Mouse (Mus musculus) layer of hippocampus, adult 8-10 months (tissue): ENCODE results near the gene Sdccag8. TPM values are rescaled to one million over a fixed set of nuclear protein-coding genes. Genes with fewer than 3 reads are reported as not detected.

Source experiments
- DNase-seq, 2 experiments: peaks; one replicate each; pipeline ENCODE4 v3.0.0; 2022; ENCODE audit warnings: low spot score in 2 of 2
- total RNA-seq, 4 experiments: library from RNA; stranded (reverse); gene quantifications; 2 replicates each; pipeline ENCODE4 v1.2.4; 2022

Sdccag8 gene
- total RNA-seq, 4 experiments from 2014 or later = 16.3 to 24.0 (median 19.4) TPM

DNA sequence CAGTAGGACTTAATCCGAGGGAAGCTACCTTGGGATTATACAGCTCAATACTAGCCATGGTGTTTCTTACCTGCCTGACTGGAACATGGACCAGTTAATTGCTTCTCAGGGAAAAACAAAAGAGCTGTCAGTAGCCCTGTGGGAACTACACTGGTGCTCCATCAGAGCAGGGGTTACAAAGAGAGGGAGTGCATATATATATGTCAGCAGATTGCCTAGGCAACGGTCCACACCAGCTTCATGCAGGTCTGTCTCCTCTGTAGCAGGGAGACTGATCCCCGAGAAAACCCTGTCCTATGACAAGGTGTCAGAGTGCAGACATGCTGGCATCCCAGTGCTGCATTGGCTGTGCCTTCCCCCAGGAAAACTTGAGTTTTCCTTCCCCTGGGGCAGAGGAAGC lies 195.6 kb downstream of the Sdccag8 start:
- no peak for DNase-seq

DNA sequence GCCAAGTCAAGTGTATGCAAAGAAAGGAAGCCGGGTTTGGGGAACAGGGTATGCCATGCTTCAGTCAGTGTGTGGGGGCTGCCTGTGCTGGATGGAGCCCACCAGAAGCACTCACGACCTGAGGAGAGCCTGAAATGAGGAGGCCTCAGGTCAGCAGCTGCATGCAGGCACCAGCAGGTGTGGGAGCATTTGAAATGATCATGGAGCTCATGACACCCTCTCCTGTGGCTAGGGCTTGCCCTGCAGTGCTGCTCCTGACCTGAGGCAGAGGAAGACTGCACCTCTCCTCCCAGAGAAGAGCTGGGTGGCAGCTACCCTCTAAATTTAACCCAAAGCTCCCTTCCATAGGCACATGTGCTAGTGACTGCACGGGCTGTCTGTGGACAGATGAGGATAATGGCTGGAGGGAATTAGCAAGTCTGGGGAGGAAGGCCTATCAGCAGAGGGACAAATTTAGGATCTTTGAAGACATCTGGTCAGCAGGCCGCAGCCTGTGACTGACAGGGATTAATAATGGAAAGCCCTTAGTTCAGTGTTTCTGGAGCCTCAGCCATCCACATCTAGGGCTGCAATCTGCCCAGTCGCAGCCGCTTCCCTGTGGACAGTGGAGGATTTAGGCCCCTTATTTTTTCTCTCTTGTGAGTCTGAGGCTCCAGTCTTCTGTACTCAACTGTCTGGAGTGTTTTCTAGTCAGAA lies 196.3 kb downstream of the Sdccag8 start:
- no peak for DNase-seq

DNA sequence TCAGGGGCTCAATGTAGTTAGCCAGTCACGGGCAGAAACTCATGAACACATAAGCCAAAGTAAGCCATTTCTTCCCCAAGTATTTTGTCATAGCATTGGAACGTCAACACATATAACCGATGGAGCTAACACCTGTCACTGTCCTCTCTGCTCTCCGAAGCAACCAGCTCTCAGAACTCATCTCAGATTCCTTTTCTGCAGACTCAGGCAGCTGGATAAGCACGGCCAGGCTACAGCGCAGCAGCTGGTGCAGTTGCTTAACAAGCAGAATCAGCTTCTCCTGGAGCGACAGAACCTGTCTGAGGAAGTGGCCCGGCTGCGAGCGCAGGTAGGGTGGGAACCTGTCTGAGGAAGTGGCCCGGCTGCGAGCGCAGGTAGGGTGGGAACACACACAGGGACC lies 197.2 kb downstream of the Sdccag8 start:
- DNase-seq = no peak

GRCm38 (mm10) chr1:177012774-177013173 lies 198.3 kb downstream of the Sdccag8 start:
- no peak for DNase-seq

- DNase-seq = no peak
These were observed 198.9 kb downstream of the Sdccag8 start for GRCm38 (mm10) chr1:177013313-177013712.

GRCm38 (mm10) chr1:177013776-177014175 lies 199.3 kb downstream of the Sdccag8 start:
- DNase-seq = no peak

DNA sequence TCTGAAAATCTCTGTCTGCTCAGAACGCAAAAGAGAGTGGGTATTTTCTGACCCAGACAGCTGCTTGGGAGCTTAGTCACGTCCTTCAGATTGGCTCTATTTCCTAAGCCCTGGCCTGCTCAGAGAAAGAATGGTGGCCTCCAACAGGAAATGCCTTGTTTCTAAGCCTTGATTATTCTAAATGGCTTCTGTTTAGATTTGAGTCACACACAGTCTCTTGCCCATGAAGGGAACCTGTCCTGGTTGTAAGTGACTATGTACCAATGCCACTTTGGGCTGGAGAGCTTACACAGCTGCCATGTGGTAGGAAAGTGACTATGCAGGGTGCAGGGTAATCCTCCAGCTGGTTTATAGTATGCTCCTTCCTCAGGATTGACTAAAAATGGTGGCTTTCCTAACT lies 199.9 kb downstream of the Sdccag8 start:
- no peak for DNase-seq

DNA sequence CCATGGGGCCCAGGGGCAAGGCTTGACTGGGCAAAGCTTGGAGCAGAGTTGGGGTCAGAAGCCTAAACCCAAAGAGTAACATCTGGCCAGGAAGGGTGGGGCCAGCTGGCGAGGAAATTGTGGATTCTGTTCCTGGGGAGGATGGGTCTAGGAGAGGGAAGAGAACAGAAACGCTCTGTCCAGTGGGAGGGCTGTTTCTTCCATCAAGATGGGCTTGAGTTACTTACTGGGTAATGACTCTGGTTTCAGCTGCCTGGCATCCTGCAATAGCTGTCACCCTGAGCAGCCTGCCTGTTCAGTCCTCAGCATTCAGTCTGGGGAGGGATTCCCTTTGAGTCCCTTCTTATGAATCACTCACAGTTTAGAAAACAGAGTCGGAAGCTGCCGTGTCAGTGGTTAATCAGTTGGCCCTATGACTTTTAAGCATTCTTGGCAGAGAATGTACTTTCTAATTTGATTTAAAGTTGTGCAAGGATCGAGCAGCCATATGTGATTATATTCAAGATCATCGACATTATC lies 200.5 kb downstream of the Sdccag8 start:
- DNase-seq = no peak

DNA sequence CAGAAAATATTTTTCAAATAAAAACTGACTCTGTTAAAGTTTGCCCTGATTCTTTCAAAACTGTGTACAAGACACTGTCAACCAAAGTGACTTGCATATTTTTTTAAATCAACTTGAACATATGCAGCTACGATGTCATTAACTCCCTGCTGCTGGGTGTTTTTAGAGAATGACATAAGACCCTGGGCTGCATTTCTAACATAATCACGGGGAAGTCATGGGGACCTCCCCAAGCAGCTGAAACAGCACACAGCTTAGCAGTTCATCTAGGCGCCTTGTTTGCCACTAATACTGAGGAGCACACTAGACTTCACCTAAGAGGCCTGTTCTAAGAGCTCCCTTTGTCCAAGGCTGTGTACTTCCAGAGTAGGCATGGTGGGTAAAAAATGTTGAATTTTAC lies 201.5 kb downstream of the Sdccag8 start:
- DNase-seq = no peak

DNA sequence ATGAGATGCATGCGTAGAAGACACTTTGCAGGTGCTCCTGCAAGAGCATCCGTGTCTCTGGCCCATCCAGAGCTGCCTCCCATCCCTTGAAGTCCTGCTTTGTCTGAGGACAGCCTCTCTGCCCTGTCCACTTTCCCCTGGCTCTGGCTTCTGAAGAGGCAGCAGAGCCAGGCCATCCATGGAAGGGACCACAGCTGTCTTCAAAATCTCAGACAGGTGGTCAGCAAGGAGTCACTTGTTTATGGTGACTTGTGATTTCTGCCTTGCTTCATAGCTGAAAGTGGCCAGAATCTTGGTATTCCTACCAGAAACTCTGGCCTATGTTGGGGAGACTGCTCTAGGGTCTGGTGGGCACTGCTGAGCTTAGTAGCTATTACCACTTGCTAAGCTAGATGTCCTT lies 202.3 kb downstream of the Sdccag8 start:
- DNase-seq = no peak

DNA sequence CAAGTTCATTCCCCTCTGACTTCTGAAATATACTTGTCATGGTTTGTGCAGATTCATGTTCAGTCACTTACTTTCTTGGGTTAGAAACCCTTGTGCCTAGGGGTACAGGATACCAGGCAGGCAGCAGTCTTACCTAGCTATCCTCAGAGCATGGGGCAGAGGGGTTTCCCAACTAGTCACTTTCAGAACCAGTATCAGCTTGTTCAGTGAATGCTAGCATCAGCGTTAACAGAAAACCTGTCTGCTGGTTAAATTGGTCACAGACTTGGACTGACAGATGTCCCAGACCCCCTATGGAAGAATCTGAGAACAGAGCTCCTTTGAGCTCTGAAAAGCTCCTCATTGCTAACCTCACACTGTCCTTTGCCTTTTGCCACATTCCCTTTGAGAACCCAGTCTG lies 204.3 kb downstream of the Sdccag8 start:
- no peak for DNase-seq

- DNase-seq = no peak
These were observed 205.2 kb downstream of the Sdccag8 start for GRCm38 (mm10) chr1:177019668-177020067.

DNA sequence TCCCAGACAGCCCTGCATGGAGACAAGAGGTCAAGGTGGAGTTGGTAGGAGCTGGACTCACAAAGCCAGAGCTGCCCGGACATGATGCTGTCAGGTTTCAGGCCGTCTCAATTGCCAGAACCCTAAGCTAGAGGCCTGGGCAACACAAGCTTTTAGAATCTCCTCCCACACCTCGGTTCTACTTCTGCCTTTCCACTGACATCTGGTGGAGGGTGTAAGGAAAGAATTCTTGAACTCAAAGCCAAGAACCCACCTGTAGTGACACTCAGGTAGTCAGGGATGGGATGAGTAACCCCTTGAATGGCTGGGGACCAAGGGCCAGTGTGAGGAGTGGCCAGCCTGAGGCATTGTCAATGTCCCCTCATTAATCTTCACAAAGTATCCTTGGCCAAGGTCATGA lies 208.3 kb downstream of the Sdccag8 start:
- no peak for DNase-seq

- DNase-seq = no peak
These were observed 213.2 kb downstream of the Sdccag8 start for GRCm38 (mm10) chr1:177027706-177028105.

DNA sequence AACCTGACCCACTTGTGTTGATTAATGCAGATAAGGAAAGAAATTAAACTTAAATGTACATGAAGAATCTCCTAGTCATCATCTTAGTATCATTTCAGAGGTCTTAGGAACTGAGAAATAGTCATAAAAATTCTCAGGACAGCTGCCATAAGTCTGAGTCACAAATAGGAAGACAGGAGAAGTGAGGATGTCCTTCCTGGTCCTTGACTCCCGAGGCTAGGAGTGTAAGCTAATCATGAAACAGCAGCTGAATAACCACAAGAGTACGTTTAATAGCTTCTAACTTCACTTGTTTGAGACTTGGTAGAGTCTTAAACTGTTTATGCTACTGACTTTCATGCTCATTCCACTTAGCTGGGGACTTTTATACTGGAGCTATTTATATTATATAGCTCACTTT lies 214.6 kb downstream of the Sdccag8 start:
- DNase-seq = no peak

DNA sequence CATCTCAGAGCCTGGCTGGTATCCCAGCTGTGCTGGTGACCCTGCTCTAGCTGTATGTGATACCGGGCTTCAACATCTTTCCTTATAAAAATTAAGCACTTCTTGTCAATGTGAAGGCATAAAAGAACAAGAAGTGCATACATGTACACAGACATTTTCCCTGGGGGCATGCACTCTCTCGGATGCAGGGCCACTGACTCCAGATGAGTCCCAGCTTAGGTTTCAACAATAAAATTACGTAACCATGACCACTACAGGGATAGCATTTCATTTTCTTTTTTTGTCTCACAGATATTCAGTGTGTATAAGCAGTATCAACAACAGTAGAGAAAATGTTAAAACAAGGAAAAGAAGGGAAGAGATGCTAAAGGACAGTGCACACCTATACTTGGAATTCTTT lies 216.2 kb downstream of the Sdccag8 start:
- no peak for DNase-seq

- no peak for DNase-seq
These were observed 216.7 kb downstream of the Sdccag8 start for GRCm38 (mm10) chr1:177031196-177031595.

DNA sequence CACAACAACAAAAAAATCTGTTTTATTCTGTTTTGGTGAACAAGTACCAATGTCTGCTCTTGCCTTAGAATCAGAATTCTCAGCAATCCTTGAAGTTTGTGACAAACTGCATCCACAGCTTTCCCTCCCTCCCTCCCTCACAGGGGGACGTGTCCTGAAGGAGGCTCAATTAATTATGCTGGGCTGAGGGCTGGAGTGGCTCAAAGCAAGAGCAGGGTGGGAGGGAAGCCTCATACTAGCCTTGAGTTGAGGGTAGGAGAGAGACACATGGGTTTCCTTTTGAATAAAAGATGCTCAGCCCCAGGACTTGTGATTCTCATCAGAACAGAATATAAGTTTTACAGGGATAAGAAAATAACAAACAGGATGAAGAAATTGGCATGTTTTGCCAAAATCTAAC lies 217.8 kb downstream of the Sdccag8 start:
- DNase-seq = no peak

- DNase-seq = no peak
These were observed 221.0 kb downstream of the Sdccag8 start for GRCm38 (mm10) chr1:177035460-177035859.

- no peak for DNase-seq
These were observed 223.9 kb downstream of the Sdccag8 start for GRCm38 (mm10) chr1:177038383-177038782.

DNA sequence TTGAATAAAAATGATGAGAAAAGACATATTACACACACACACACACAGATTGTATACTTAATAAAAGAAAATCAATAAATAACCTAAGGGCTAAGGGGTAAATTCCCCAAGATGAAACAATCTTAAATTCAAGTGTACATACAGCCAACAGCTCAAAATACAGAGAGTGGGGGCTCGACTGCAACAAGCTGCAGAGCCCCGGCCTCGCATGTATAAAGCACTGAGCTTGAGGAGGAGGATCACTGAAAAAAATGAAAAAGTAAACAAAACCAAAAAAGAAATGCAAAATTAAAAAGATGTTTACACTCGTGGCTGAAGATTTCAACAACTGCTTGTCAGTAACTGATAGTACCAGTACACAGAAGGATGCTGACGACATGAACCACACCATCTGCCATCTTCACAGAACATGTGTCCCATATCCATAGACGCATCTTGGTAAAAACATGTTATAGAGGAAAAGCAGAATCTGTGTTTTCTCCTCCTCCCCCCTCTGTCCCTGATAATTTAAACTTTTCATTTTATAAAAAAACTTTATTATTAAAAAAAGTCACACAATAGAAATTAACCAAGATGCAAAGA lies 224.7 kb downstream of the Sdccag8 start:
- peak in 1 of 2 experiments; percentile 57 for DNase-seq

- no peak for DNase-seq
These were observed 225.6 kb downstream of the Sdccag8 start for GRCm38 (mm10) chr1:177040058-177040457.

- DNase-seq = no peak
These were observed 231.4 kb downstream of the Sdccag8 start for GRCm38 (mm10) chr1:177045885-177046284.
